Mouse (Mus musculus) MEL (cell line): Measurements from ENCODE around the gene Med12l.

Experiments used
- CTCF ChIP-seq, 3 experiments: IDR thresholded peaks in 2 of 3; conservative IDR thresholded peaks in 1 of 3; 2 replicates each; pipeline ENCODE4 v1.5.1; 2011 to 2012; ENCODE audit warnings: low read length in 3 of 3, low read depth in 2 of 3, mild to moderate bottlenecking in 2 of 3, improper control_type of control experiment in 1 of 3, inconsistent platforms in 1 of 3, mixed read lengths in 1 of 3, moderate library complexity in 1 of 3; ENCODE audit not compliant: control insufficient read depth in 1 of 3, insufficient read depth in 1 of 3, poor library complexity in 1 of 3, severe bottlenecking in 1 of 3
- E2F4 ChIP-seq: IDR thresholded peaks from 2 replicates; pipeline ENCODE4 v1.6.1; 2011; ENCODE audit warnings: low read depth, low read length, improper control_type of control experiment, borderline replicate concordance
- POLR2A ChIP-seq, 2 experiments: IDR thresholded peaks; 2 replicates each; pipeline ENCODE4 v1.6.1; 2011 to 2012; ENCODE audit warnings: low read length in 2 of 2, mild to moderate bottlenecking in 2 of 2, control low read depth in 1 of 2, improper control_type of control experiment in 1 of 2, low read depth in 1 of 2, moderate library complexity in 1 of 2; ENCODE audit not compliant: control insufficient read depth in 1 of 2, insufficient read depth in 1 of 2, poor library complexity in 1 of 2
- TAL1 ChIP-seq: IDR thresholded peaks from 2 replicates; pipeline ENCODE4 v1.6.1; 2012; ENCODE audit warnings: mild to moderate bottlenecking, inconsistent platforms, low read length, moderate library complexity, mixed read lengths
- TCF12 ChIP-seq: IDR thresholded peaks from 2 replicates; pipeline ENCODE4 v1.6.1; 2014; ENCODE audit warnings: low read depth, mild to moderate bottlenecking, inconsistent platforms, low read length, improper control_type of control experiment, moderate library complexity
- USF2 ChIP-seq, 2 experiments: IDR thresholded peaks; 2 replicates each; pipeline ENCODE4 v1.6.1; 2011 to 2012; ENCODE audit warnings: improper control_type of control experiment in 2 of 2, low read length in 2 of 2, borderline replicate concordance in 1 of 2, inconsistent platforms in 1 of 2, low read depth in 1 of 2, mild to moderate bottlenecking in 1 of 2; ENCODE audit not compliant: insufficient read depth in 1 of 2
- ZKSCAN1 ChIP-seq: IDR thresholded peaks from 2 replicates; pipeline ENCODE4 v1.6.1; 2012; ENCODE audit warnings: low read depth, mild to moderate bottlenecking, inconsistent platforms, low read length, improper control_type of control experiment, moderate library complexity

DNA sequence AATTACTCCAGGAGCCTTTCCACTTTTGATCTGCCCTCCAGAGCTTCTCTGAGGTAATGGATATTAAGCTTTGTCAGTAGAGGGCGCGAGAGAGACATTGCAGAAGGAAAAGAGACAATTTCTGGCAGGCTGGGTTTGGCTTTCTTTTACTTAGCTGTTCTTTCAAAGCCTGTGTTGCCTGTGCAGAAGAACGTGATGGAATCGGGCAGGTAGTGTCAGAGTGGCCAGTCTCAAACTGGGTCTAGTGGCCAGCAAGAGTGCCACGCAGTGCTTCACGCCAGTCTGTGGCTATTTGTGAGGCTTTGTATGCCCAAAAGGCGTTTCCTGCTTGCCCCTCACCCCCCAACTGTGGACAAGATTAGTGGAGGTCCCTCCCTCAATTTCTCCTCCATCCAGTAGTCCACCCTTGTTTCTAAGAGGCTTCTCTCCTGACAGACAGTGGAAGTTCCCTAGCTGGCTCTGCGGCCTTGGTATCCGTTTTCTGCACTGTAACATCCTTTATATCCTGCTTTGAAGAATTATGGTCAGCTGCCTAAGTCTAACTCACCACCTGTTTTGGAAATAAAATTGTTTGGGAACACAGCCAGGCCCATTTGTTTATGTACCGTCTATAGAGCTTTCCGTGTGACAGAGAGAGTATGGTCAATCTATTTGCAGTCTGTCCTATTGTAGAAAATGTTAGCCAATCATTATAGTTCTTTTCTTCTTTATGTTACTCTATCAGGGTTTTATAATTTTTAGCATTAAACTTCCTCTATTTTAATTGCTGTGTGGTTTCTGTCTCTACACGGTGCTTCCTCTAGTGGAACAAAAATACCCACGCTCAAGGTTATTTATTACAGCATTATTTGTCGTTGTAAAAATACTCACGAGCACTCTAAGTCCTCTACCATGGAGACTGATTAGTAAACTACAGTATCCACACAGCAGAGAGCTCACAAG is 22.5 kb upstream of the Med12l start:
- TF ChIP-seq CTCF (IDR thresholded peaks at IDR 0.05 in 2 of 3, conservative IDR thresholded peaks at IDR 0.05 in 1 of 3; ENCODE audit: control insufficient read depth in 1 of 3, insufficient read depth in 1 of 3, low read depth in 2 of 3, low read length in 3 of 3, poor library complexity in 1 of 3, severe bottlenecking in 1 of 3) = peak; percentile 43 to 80 (median 77)
- no peak for TF ChIP-seq TAL1
- no peak for TF ChIP-seq USF2 (IDR thresholded peaks at IDR 0.05; ENCODE audit: borderline replicate concordance in 1 of 2, insufficient read depth in 1 of 2, low read depth in 1 of 2, low read length in 2 of 2)
- TF ChIP-seq TCF12 = no peak
- TF ChIP-seq E2F4 = no peak
- TF ChIP-seq ZKSCAN1 = no peak
- TF ChIP-seq POLR2A (IDR thresholded peaks at IDR 0.05; ENCODE audit: control insufficient read depth in 1 of 2, insufficient read depth in 1 of 2, low read depth in 1 of 2, low read length in 2 of 2, poor library complexity in 1 of 2) = no peak
